Mouse (Mus musculus) thymus, adult 18-20 months (tissue): Measurements from ENCODE around the gene Wee2.
A peak's percentile ranks its signal among the peaks of the same experiment; 100 is the strongest.

Source experiments
- DNase-seq, 2 experiments: peaks; one replicate each; pipeline ENCODE4 v3.0.0; 2022; ENCODE audit warnings: mixed read lengths in 2 of 2

Gene Wee2

DNA sequence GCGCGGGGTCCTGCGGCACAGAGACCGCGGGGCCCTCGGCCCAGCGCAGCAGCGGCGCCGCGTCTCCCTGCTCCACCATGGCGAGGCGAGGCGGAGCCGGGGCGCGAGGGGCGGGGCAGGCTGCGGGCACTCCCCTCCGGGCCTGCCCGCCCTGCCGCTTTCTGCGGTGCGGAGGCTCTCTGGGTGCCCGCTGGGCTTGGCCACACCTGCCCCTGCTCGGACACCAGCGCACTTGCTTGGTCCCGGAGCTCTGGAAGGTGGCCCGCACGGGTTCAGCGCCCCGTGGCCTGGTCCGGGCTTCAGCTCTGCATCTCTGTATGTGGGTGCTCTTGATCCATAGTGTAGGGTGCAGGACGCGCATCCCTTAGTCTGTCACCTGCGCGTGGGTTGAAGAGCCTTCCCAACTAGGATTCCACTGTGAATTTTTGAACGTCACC lies 2.8 kb upstream of the Wee2 start, which contains the start of gene E330009J07Rik:
E330009J07Rik (minus strand) TSS at position 89 of the 437 bp plus-strand sequence.
- peak; percentile 66 to 67 for DNase-seq

DNA sequence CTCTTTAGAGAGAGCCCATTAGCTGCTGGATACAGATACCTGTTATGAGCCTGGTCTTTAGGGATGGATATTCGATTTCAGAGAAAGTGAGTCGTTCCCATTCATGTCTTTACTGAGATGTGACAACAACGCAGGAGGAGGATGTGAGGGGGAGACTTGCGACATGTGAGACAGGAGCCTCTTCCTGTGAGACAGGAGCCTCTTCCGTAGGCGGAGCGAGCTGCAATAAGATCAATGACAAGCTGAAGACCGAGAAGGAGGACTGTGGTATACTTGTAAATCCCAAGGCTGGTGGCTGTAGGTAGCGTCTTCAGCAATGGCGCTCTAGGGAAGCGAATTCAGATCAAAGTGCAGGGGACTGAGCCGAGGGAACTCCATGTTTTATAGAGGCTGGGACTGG lies 843 bp downstream of the Wee2 start:
- no peak for DNase-seq

DNA sequence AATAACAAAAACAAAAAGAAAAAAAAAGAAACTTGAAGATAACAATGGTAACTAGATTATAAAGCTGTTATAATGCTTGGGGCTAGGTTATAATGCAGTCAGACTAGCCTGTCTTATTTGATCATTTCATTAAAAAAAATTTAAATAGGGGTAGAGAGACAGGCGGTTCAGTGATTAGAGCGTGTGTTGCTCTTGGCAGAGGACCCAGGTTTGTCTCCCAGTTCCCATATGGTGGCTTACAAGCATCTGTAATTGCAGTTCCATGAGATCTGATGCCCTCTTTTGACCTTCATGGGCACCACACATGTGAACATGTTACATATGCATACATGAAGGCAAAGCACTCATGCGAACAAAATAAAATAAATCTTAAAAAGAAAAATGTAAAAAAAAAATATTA lies 2.4 kb downstream of the Wee2 start:
- DNase-seq: no peak

DNA sequence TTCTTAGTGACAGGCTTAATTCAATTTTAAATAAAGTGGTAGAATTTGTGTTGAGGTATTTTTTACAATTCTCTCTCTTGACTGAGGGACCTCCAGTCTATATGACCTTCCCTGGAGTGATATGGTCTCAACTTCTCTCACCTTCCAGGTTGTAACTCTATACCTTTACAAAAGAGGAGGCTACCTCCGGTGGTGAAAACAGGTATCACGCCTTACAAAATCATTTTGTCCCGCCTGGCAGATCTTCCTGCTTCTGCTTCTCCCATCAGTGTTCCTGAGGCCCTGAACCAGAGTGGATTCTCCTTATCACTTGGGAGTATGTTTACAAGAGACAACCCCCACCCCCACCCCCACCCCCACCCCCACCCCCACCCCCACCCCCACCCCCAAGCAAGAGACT lies 2.9 kb downstream of the Wee2 start:
- no peak for DNase-seq

DNA sequence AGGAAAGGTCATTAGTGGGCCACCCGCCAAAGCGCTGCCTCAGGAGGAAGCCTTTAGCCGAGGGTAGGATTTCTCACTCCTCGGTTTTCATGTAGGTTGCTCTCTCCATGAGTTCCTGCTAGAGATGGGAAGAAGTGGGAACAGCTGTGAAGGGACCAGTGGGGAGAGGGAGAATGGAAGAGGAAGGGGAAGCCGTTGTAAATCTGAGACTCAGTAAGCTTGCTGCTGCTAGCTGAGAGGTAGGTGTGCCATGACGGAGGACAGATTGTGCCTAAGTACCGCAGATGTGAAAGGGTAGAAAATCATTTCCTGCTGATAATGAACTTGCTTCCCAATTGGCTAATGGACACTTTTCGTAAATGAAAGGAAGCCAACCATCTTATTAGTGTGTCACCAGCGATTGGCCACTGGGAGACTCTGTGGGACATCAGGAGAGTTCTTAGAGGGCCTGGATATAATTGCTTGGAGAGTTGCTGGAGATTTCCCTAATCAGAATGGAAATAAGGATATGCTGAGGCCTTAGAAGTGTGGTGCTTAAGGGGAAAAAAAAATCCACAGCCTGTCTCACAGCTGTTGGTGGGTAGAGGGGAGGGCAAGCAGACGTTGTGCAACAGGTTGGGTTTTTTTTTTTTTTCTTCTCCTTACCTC lies 4.5 kb downstream of the Wee2 start:
- DNase-seq: no peak

DNA sequence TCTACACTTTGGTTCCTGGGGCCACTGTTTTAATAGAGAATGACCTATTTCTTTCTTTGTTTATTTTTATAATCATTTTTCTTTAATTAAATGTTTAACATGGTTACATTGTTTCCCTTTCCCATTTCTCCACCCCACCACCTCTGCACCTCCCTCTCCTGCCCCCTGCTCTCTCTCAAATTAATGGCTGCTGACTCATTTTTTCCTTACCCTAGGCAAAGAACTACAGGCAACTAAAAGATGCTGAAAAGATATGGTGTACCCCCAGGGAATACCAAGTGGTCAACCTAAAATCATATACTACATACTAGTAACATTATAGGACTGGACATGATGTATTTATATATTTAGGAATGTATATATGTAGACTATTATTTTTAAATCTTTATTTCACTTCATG lies 9.7 kb downstream of the Wee2 start:
- DNase-seq: no peak

DNA sequence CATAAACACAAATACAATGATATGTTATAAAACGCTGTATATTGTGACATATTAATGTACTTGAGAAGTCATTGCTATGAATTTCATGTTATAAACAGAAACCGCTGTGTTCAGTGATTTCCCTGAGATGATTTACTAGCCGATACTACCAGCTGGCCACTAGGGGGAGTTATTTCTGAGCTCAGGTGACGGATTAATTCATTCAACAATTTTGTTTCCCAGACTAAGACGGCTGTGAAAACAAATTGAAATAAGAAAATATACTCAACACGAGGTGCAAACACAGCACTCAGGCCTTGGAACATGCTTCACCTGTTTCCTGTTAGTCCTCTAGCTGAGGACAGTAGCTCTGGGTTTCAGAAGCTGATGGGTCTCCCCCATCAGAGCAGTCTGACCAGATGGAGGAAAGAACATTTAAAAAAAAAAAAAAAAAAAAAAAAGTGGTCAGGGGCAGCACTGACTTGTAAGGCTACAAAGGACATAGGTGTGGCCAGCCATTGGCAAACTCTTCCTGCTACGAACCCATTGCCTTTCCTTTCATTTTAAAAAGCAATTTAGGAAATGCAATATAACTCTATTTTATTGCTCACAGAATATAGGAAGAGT lies 15.7 kb downstream of the Wee2 start:
- DNase-seq: no peak

DNA sequence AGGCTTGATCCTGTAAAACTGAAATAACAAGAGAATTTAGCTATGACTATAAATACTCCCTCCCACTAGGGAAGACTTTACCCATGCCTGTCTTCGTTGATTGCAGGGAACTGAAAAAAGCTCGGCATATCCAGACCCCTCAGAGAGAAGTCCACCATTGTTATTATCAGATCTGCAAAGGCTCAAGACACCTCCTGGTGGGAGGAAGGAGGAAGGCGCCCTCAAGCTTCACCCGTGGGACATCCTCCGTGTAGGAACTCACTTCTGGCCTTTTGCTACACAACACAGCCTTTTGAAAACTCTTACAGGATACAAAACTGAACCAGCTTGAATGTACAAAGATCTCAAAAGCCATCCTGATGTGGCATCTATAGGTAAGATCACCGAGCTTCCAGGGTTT lies 26.8 kb downstream of the Wee2 start:
- DNase-seq: no peak

DNA sequence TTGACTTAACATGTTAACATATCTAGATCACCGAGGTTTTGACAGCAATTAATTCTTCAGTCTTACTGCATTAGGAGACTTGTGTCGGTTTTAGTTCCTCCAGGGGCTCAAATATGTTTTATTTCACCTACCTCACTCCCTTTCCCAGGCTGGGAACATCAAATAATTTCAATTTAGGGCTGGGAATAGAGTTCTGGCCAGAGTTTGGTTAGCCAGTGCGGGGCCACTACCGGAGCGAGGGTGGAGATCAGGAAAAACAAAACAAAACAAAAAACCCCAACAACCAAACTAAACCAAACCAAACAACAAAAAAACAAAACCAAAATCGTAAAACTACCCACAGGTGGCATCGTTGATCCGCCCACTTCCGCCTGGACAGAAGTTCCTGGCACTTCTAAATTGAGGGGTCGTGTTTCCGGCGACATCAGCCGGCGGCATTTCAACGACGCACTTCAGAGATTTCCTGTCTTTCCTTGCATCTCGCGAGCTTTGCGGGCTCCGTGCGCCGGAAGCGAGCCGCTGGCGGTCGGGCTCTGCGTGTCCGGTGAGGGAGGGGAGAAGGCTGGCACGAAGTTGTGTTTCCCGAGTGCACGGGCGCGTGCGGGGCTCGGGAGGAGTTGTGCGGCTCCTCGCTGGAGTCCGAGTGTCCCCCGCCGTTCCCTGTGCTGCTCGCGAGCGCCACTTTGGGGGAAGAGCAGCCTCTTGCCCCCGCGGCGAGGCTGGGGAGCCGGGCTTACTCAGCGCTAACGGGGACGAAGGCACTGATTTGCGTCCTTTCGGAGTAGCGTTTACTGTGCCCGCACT lies 32.2 kb downstream of the Wee2 start, which contains the start of gene Ssbp1:
Ssbp1 (plus strand) TSS at position 437 of the 804 bp plus-strand sequence.
- DNase-seq: peak; percentile 79 to 90

DNA sequence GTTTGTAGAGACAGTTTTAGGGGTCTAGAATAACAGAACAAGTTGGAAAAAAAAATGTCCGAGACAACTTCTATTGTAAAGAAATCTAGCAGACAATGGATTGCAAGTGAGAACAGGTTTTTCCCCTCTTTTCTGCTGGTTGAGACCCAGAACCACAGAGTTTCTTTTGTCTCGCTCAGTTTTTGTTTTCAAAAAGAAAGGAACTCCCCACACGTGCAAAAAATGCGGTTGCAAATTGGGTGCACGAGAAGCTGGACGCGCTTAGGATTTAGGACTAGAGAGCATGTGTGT lies 32.8 kb downstream of the Wee2 start:
- DNase-seq: no peak

DNA sequence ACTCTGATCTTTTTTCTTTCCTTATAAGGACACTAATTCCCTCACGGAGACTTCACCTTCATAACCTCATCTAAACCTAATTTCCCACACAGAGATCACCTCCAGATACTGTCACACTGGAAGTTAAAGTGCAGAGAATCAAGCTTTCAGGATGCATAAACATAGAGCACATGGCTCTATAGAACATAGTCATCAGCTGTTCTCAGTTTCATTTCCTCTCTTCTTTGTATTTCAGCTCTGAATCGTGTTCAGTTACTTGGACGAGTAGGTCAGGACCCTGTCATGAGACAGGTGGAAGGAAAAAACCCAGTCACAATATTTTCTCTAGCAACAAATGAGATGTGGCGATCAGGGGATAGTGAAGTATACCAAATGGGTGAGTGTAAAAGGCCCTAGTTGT lies 37.2 kb downstream of the Wee2 start:
- DNase-seq: no peak

DNA sequence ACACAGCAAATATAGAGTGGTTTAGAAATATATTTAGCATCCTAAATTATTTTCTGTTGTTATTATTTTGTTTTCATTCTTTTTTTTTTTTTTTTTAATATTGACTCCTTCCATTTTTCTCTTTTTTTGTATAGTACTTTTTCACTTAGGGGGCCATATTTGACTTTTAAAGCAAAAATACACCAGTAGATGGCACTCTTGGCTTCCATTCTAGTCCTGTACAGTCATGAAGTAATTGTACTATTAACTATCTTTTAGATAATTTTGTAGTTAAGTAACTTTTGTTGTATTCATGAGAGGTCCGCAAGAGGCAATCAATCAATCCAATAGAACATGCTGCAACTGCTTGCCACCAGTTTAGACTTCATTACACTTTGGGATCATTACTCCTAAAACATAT lies 40.8 kb downstream of the Wee2 start:
- no peak for DNase-seq

DNA sequence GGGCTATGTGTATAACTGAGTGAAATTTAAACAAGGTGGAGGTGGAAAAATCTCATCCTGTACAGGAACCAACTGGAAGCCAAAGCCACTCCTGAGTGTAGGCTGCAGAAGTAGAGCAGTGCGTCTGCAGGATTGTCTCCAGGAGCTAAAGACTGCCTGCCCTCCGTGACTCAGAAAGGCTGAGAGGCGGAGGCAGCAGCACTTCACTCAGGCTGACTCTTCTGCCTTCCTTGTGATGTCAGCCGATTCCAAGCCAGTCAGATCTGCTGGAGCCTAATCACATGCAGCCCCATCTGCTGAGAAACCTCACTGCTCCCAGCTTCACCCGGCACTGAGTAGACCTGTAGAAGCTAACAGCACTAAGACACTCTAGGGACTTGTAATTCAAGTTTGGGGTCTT lies 43.4 kb downstream of the Wee2 start:
- no peak for DNase-seq

DNA sequence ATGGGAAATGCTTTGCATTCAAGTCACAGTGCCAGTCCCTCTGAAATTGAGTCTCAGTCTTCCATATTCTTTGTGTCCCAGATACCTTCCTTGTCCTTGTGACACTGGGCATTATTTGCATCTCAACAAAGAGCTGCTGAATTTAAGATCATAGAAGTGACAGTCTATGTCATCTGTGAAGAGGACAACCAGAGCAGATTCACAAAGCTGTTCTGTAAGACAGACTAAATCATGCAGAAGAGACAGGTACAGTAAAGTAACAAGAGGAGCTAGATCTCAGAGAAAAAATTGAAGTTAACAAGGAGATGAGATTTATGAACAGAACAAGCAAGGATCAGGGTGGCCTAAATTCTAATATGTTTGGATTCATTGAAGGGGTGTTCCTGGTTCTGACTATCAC lies 52.0 kb downstream of the Wee2 start, which contains the start of gene Tas2r137:
Tas2r137 (plus strand) TSS at position 301 of the 400 bp plus-strand sequence.
- DNase-seq: no peak

DNA sequence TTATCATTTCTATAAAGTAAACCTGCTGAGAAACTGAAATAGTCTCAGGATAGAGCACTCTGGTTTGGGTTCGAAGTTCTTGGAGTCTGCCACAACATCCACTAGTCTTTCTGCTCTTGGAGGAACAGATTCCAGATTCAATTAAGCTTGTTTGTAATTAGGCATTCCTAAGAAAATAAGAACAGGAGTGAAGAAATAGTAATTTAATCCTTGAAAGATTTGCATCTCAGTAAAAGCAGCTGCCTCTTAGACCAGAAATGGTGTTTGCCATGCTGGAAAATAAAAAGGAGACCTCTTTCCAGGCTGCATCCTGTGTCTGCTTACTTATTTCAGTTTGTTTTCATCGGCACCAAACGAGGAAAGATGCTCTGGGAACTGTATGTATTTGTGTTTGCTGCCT lies 54.3 kb downstream of the Wee2 start, which contains the start of gene Tas2r108:
Tas2r108 (plus strand) TSS at position 301 of the 400 bp plus-strand sequence.
- no peak for DNase-seq
